Mouse (Mus musculus) lung, postnatal 0 days (tissue): ENCODE measurements at regions not wholly inside any gene's neighbourhood (a gene's known extent, or its start where the extent isn't known, plus 50 kb on each side); places are given as distances from the start of the nearest gene placed in this dataset.

ENCODE experiments used
- ATAC-seq: fragments of 200-750 bp; cut with Nextera tagmentation; 2 replicates; pipeline ENCODE4 v1.8.0; 2017; ENCODE audit warnings: moderate library complexity
- DNase-seq: peaks from one replicate; pipeline ENCODE4 v3.0.0-alpha.2; 2016; ENCODE audit warnings: low spot score
- H3K27ac ChIP-seq: fragments of 300-500 bp; sonication (generic); 2 replicates; pipeline ENCODE4 v1.5.1; 2014; ENCODE audit warnings: antibody characterized with exemption, mild to moderate bottlenecking, low read length, mixed read lengths
- H3K27me3 ChIP-seq: fragments of 300-500 bp; sonication (generic); replicated peaks from 2 replicates; pipeline ENCODE4 v1.6.1; 2014; ENCODE audit warnings: low read length, mixed read lengths; ENCODE audit not compliant: insufficient read depth
- H3K36me3 ChIP-seq: fragments of 300-500 bp; sonication (generic); 2 replicates; pipeline ENCODE4 v1.6.1; 2014; ENCODE audit warnings: low read length, mixed read lengths; ENCODE audit not compliant: insufficient read depth
- H3K4me1 ChIP-seq: fragments of 300-500 bp; sonication (generic); 2 replicates; pipeline ENCODE4 v1.6.1; 2014; ENCODE audit warnings: antibody characterized with exemption, low read depth, low read length, mixed read lengths; ENCODE audit not compliant: insufficient read depth
- H3K4me2 ChIP-seq: fragments of 300-500 bp; sonication (generic); replicated peaks from 2 replicates; pipeline ENCODE4 v1.6.1; 2014; ENCODE audit warnings: low read depth, mild to moderate bottlenecking, low read length, moderate library complexity, mixed read lengths
- H3K4me3 ChIP-seq: fragments of 300-500 bp; sonication (generic); 2 replicates; pipeline ENCODE4 v1.5.1; 2014; ENCODE audit warnings: low read depth, low read length
- H3K9ac ChIP-seq: fragments of 300-500 bp; sonication (generic); replicated peaks from 2 replicates; pipeline ENCODE4 v1.6.1; 2014; ENCODE audit warnings: low read depth, mild to moderate bottlenecking
- H3K9me3 ChIP-seq: fragments of 300-500 bp; sonication (generic); 2 replicates; pipeline ENCODE4 v1.6.1; 2016; ENCODE audit warnings: low read length, mixed read lengths
- CTCF ChIP-seq: IDR thresholded peaks from 2 replicates; pipeline ENCODE4 v1.5.1; 2016; ENCODE audit warnings: antibody characterized with exemption, mild to moderate bottlenecking
- EP300 ChIP-seq: IDR thresholded peaks from 2 replicates; pipeline ENCODE4 v1.6.1; 2016; ENCODE audit warnings: antibody characterized with exemption, mild to moderate bottlenecking, control low read depth
- WGBS: fragments of 180-500 bp; shearing (Covaris S2); extraction: QIAGEN DNeasy Blood & Tissue Kit; methylation state at CpG from one replicate; pipeline ENCODE4 v1.1.7; 2014; 5-methylcytosine and 5-hydroxymethylcytosine counted together

DNA sequence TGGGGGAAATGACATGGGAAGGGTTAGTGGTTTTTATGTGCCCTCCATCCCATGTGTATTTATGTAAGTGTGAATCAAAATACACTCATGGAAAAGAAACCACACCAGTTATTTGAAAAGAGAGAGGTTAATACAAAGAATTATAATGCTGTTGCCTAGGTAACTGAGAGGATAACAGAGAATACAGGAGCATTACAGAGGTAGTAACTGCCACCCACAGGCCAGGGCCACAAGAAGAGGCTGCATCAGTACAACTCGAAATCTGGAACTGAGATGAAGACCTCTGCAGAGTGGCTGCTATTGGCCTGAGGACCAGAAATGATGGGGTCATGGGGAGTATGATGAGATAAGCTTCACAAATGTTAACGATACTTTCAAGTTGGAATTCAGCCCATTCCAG is 243.4 kb upstream of the Ldb2 start:
- H3K4me2 ChIP-seq = no peak overlapping the region
- ATAC-seq (no peak), DNase-seq (no peak)
- TF ChIP-seq CTCF = no peak
- TF ChIP-seq EP300 = no peak
- H3K4me3 ChIP-seq = no peak overlapping the region
- H3K27me3 ChIP-seq = no peaks in the 10 kb centered on the region
- H3K9ac ChIP-seq = no peak overlapping the region
- no peaks in the 10 kb centered on the region for H3K9me3 ChIP-seq
- no peak overlapping the region for H3K27ac ChIP-seq
- 45% methylated on average over 2 of the region's 2 CpGs for WGBS
- H3K4me1 ChIP-seq = no peaks in the 10 kb centered on the region
- no peaks in the 10 kb centered on the region for H3K36me3 ChIP-seq

- Histone ChIP-seq H3K9me3 (no peaks in the 10 kb centered on the region), H3K9ac (no peak overlapping the region), H3K4me1 (no peaks in the 10 kb centered on the region), H3K27ac (no peak overlapping the region), H3K36me3 (no peaks in the 10 kb centered on the region), H3K27me3 (no peaks in the 10 kb centered on the region), H3K4me3 (no peak overlapping the region), H3K4me2 (no peak overlapping the region)
- DNase-seq (no peak), ATAC-seq (no peak)
- TF ChIP-seq EP300 (no peak), CTCF (no peak)
- whole genome bisulfite sequencing = 63% methylated on average over 1 of the region's 1 CpGs
These were observed 236.9 kb upstream of the Ldb2 start for GRCm38 (mm10) chr5:45036430-45036829.

GRCm38 (mm10) chr5:45033146-45033545 is 233.7 kb upstream of the Ldb2 start:
- Histone ChIP-seq H3K4me3 (no peak overlapping the region), H3K4me1 (no peaks in the 10 kb centered on the region), H3K27ac (no peak overlapping the region), H3K9me3 (no peaks in the 10 kb centered on the region), H3K36me3 (no peaks in the 10 kb centered on the region), H3K4me2 (no peak overlapping the region), H3K27me3 (no peaks in the 10 kb centered on the region), H3K9ac (no peak overlapping the region)
- TF ChIP-seq EP300 (no peak), CTCF (no peak)
- DNase-seq = peak; percentile 22
- ATAC-seq = no peak
- WGBS = 64% methylated on average over 1 of the region's 1 CpGs

GRCm38 (mm10) chr5:45027876-45028275 is 228.4 kb upstream of the Ldb2 start:
- H3K27ac ChIP-seq = no peak overlapping the region
- 51% methylated on average over 3 of the region's 3 CpGs for WGBS
- H3K36me3 ChIP-seq = no peaks in the 10 kb centered on the region
- no peak overlapping the region for H3K4me3 ChIP-seq
- H3K4me1 ChIP-seq = no peaks in the 10 kb centered on the region
- no peak overlapping the region for H3K4me2 ChIP-seq
- no peak for TF ChIP-seq EP300
- no peak overlapping the region for H3K9ac ChIP-seq
- no peaks in the 10 kb centered on the region for H3K27me3 ChIP-seq
- DNase-seq = no peak
- no peaks in the 10 kb centered on the region for H3K9me3 ChIP-seq
- no peak for ATAC-seq

DNA sequence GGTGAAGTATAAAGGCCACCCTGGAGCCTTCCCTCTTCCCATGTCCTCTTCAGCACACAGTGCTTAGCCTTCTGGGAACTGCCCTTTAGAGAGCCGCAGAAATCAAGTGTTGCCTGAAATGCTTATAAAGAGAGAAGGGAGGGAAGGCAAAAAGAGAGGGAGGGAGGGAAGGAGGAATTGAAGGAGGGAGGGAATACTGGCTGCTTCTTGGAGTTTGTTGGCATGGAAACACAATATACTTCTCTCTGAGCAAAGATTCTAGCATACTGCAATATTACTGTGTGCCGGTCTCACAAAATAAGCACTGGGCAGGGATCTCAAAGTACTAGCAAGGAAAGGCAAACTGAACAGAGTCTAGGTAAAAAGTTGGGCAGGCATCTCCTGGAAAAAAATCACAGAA is 225.9 kb upstream of the Ldb2 start:
- DNase-seq (no peak), ATAC-seq (no peak)
- no peaks in the 10 kb centered on the region for H3K27me3 ChIP-seq
- 50% methylated on average over 2 of the region's 2 CpGs for WGBS
- no peak overlapping the region for H3K4me3 ChIP-seq
- H3K36me3 ChIP-seq = no peaks in the 10 kb centered on the region
- H3K9ac ChIP-seq = no peak overlapping the region
- H3K4me2 ChIP-seq = no peak overlapping the region
- H3K27ac ChIP-seq = no peak overlapping the region
- no peaks in the 10 kb centered on the region for H3K9me3 ChIP-seq
- TF ChIP-seq CTCF = no peak
- H3K4me1 ChIP-seq = no peaks in the 10 kb centered on the region

- Histone ChIP-seq H3K27me3 (no peaks in the 10 kb centered on the region), H3K27ac (no peak overlapping the region), H3K36me3 (no peaks in the 10 kb centered on the region), H3K4me3 (no peak overlapping the region), H3K4me1 (no peaks in the 10 kb centered on the region), H3K4me2 (no peak overlapping the region), H3K9ac (no peak overlapping the region), H3K9me3 (no peaks in the 10 kb centered on the region)
- ATAC-seq (no peak), DNase-seq (no peak)
- TF ChIP-seq EP300 = no peak
- no peak for TF ChIP-seq CTCF
- 71% methylated on average over 2 of the region's 2 CpGs for WGBS
These were observed 208.4 kb upstream of the Ldb2 start for GRCm38 (mm10) chr5:45007930-45008329.

DNA sequence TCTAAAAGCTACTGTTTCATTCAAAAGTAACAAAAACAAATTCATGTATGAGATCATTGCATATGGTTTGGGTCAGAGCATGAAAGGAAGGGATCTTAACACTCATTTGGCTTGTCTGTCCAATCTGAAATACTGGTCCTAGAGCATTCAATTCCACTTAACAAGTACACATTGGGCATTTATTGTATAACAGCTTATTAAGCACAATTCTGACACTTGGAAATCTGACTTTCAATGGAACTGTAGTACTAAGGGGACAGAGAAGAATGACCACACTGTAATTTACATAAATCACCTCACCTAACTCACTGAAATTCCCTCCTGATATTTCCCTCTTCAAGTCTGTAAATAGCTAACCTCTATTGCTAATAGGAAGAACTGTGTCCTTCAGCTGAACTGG is 201.5 kb upstream of the Ldb2 start:
- H3K9me3 ChIP-seq = no peaks in the 10 kb centered on the region
- H3K4me2 ChIP-seq = no peak overlapping the region
- no peak for ATAC-seq
- H3K27ac ChIP-seq = no peak overlapping the region
- TF ChIP-seq CTCF (no peak), EP300 (no peak)
- no peaks in the 10 kb centered on the region for H3K4me1 ChIP-seq
- H3K9ac ChIP-seq = no peak overlapping the region
- H3K36me3 ChIP-seq = no peaks in the 10 kb centered on the region
- no peaks in the 10 kb centered on the region for H3K27me3 ChIP-seq
- no peak overlapping the region for H3K4me3 ChIP-seq
- DNase-seq = no peak
